Mouse (Mus musculus) olfactory bulb, adult 2 months (tissue): Measurements from ENCODE around the gene Pik3r2.

Source experiments
- CTCF ChIP-seq: fragments of 200-500 bp; IDR thresholded peaks from 2 replicates; pipeline ENCODE4 v1.5.1; 2012; ENCODE audit warnings: low read depth, mild to moderate bottlenecking, low read length, moderate library complexity; ENCODE audit not compliant: insufficient read depth
- POLR2A ChIP-seq: fragments of 200-500 bp; IDR thresholded peaks from 2 replicates; pipeline ENCODE4 v1.6.1; 2012; ENCODE audit warnings: mild to moderate bottlenecking, low read depth, low read length, moderate library complexity; ENCODE audit not compliant: insufficient read depth

GRCm38 (mm10) chr8:70742981-70743655, 33.4 kb downstream of the Pik3r2 start:
- no peak for TF ChIP-seq POLR2A
- no peak for TF ChIP-seq CTCF
